Mouse (Mus musculus): ENCODE measurements around the gene Kctd12.

GRCm38 (mm10) chr14:102929545-102929944 lies 52.9 kb downstream of the Kctd12 start:
- TF ChIP-seq EP300 (IDR thresholded peaks at IDR 0.05; ENCODE audit: low read depth): no peak
- TF ChIP-seq CTCF (IDR thresholded peaks at IDR 0.05; ENCODE audit: low read depth): no peak

Measured in heart, postnatal 0 days (tissue).